Mouse (Mus musculus) limb, embryonic 14.5 days (tissue): Measurements from ENCODE around the gene Ccdc6. TPM values are rescaled to one million over a fixed set of nuclear protein-coding genes. Genes with fewer than 3 reads are reported as not detected.
A peak's percentile ranks its signal among the peaks of the same experiment; 100 is the strongest.

ENCODE experiments used
- ATAC-seq: fragments of 200-750 bp; cut with Nextera tagmentation; 2 replicates; pipeline ENCODE4 v1.8.0; 2017; ENCODE audit warnings: low read depth, moderate number of reproducible peaks, moderate TSS enrichment; ENCODE audit not compliant: low FRiP score
- DNase-seq: peaks from one replicate; pipeline ENCODE4 v3.0.0-alpha.2; 2015; ENCODE audit warnings: low spot score
- H3K27ac ChIP-seq: fragments of 300-500 bp; sonication (generic); replicated peaks from 2 replicates; pipeline ENCODE4 v1.5.1; 2014; ENCODE audit warnings: low read depth, mild to moderate bottlenecking, low read length, moderate library complexity, mixed read lengths
- H3K27me3 ChIP-seq: fragments of 300-500 bp; sonication (generic); 2 replicates; pipeline ENCODE4 v1.6.1; 2014; ENCODE audit warnings: low read length, mixed read lengths; ENCODE audit not compliant: control insufficient read depth, insufficient read depth
- H3K36me3 ChIP-seq: fragments of 300-500 bp; sonication (generic); 2 replicates; pipeline ENCODE4 v1.6.1; 2014; ENCODE audit warnings: mild to moderate bottlenecking, low read length, moderate library complexity, mixed read lengths; ENCODE audit not compliant: control insufficient read depth, insufficient read depth
- H3K4me1 ChIP-seq: fragments of 300-500 bp; sonication (generic); 2 replicates; pipeline ENCODE4 v1.6.1; 2014; ENCODE audit warnings: antibody characterized with exemption, low read length, mixed read lengths; ENCODE audit not compliant: control insufficient read depth, insufficient read depth
- H3K4me2 ChIP-seq: fragments of 300-500 bp; sonication (generic); replicated peaks from 2 replicates; pipeline ENCODE4 v1.6.1; 2014; ENCODE audit warnings: low read depth, mild to moderate bottlenecking, low read length, moderate library complexity; ENCODE audit not compliant: severe bottlenecking
- H3K4me3 ChIP-seq: fragments of 300-500 bp; sonication (generic); replicated peaks from 2 replicates; pipeline ENCODE4 v1.5.1; 2014; ENCODE audit warnings: low read length
- H3K9ac ChIP-seq: fragments of 300-500 bp; sonication (generic); 2 replicates; pipeline ENCODE4 v1.6.1; 2014; ENCODE audit warnings: mild to moderate bottlenecking, low read depth, low read length, moderate library complexity; ENCODE audit not compliant: severe bottlenecking
- H3K9me3 ChIP-seq: fragments of 300-500 bp; sonication (generic); 2 replicates; pipeline ENCODE4 v1.6.1; 2016; ENCODE audit warnings: low read length; ENCODE audit not compliant: control insufficient read depth
- POLR2A ChIP-seq: fragments of 200-500 bp; IDR thresholded peaks from 2 replicates; pipeline ENCODE4 v1.8.0; 2012; ENCODE audit warnings: inconsistent platforms, mild to moderate bottlenecking, moderate library complexity, borderline replicate concordance; ENCODE audit not compliant: insufficient read depth, insufficient read length; ENCODE audit errors: extremely low read depth
- WGBS: fragments of 180-500 bp; shearing (Covaris S2); extraction: QIAGEN DNeasy Blood & Tissue Kit; methylation state at CpG from one replicate; pipeline ENCODE4 v1.1.7; 2014; 5-methylcytosine and 5-hydroxymethylcytosine counted together
- polyA plus RNA-seq, 2 experiments: library from polyadenylated mRNA; depleted of rRNA in 1 of 2; stranded (reverse) in 1 of 2; unstranded in 1 of 2; fragments of >200 nt; fragmentation: Nextera tagmentation in 1 of 2; extraction: Ambion mirVana in 1 of 2; gene quantifications; 2 replicates each; pipeline versions ENCODE4 v1.2.1 to v1.2.3; 2012 to 2014

Ccdc6 gene
- polyA plus RNA-seq, 2 experiments = 23.1 to 29.6 TPM

GRCm38 (mm10) chr10:70095506-70096270 lies 1.2 kb upstream of the Ccdc6 start:
- Histone ChIP-seq H3K4me2 (peak overlapping the region; percentile 78), H3K9me3 (no peaks in the 10 kb centered on the region), H3K36me3 (no peaks in the 10 kb centered on the region), H3K27me3 (no peaks in the 10 kb centered on the region), H3K27ac (peak overlapping the region; percentile 72), H3K4me1 (peaks cover 25% of the 10 kb centered on the region), H3K4me3 (peak overlapping the region; percentile 97), H3K9ac (peak overlapping the region; percentile 12; the same call in 1 of the 2 replicates)
- WGBS = 8% methylated on average over 13 of the region's 13 CpGs
- no peak for DNase-seq
- no peak for ATAC-seq
- no peak for TF ChIP-seq POLR2A

GRCm38 (mm10) chr10:70097291-70097901 lies 475 bp downstream of the Ccdc6 start:
- peak overlapping the region; percentile 78 for H3K4me2 ChIP-seq
- H3K4me1 ChIP-seq = peaks cover 25% of the 10 kb centered on the region
- no peak; the same call in 1 of the 2 replicates for ATAC-seq
- H3K9ac ChIP-seq = peak overlapping the region; percentile 83
- no peak for TF ChIP-seq POLR2A
- peak overlapping the region; percentile 89 for H3K27ac ChIP-seq
- H3K27me3 ChIP-seq = no peaks in the 10 kb centered on the region
- DNase-seq = no peak
- WGBS = under 1% methylated on average over 44 of the region's 58 CpGs
- no peaks in the 10 kb centered on the region for H3K36me3 ChIP-seq
- H3K9me3 ChIP-seq = no peaks in the 10 kb centered on the region
- H3K4me3 ChIP-seq = peak overlapping the region; percentile 97

- Histone ChIP-seq H3K4me1 (peaks cover 25% of the 10 kb centered on the region), H3K4me2 (peak overlapping the region; percentile 78), H3K4me3 (peak overlapping the region; percentile 97), H3K27ac (peak overlapping the region; percentile 89), H3K27me3 (no peaks in the 10 kb centered on the region), H3K9ac (peak overlapping the region; percentile 83), H3K36me3 (0 out of 2 replicates have a peak, but pooled peaks cover under 1% of the 10 kb centered on the region), H3K9me3 (no peaks in the 10 kb centered on the region)
- 0 out of 2 replicates have a peak, but pooled peaks have one; percentile 16 for ATAC-seq
- no peak for TF ChIP-seq POLR2A
- WGBS = under 1% methylated on average over 29 of the region's 29 CpGs
- DNase-seq = peak; percentile 45
These were observed 1.1 kb downstream of the Ccdc6 start for GRCm38 (mm10) chr10:70097911-70098569.

- peak overlapping the region; percentile 89 for H3K27ac ChIP-seq
- no peaks in the 10 kb centered on the region for H3K27me3 ChIP-seq
- peak overlapping the region; percentile 78 for H3K4me2 ChIP-seq
- no peak for ATAC-seq
- H3K9ac ChIP-seq = peak overlapping the region; percentile 83
- H3K4me3 ChIP-seq = peak overlapping the region; percentile 97
- no peaks in the 10 kb centered on the region for H3K9me3 ChIP-seq
- peaks cover 24% of the 10 kb centered on the region for H3K4me1 ChIP-seq
- 6% methylated on average over 6 of the region's 6 CpGs for WGBS
- TF ChIP-seq POLR2A = no peak
- no peak for DNase-seq
- 0 out of 2 replicates have a peak, but pooled peaks cover 2% of the 10 kb centered on the region for H3K36me3 ChIP-seq
These were observed 1.7 kb downstream of the Ccdc6 start for GRCm38 (mm10) chr10:70098626-70099025.

- Histone ChIP-seq H3K27ac (peak overlapping the region; percentile 89; the same call in 1 of the 2 replicates), H3K36me3 (0 out of 2 replicates have a peak, but pooled peaks cover 2% of the 10 kb centered on the region), H3K9ac (peak overlapping the region; percentile 83), H3K4me1 (peaks cover 20% of the 10 kb centered on the region), H3K27me3 (no peaks in the 10 kb centered on the region), H3K9me3 (no peaks in the 10 kb centered on the region), H3K4me2 (peak overlapping the region; percentile 78), H3K4me3 (peak overlapping the region; percentile 97)
- 23% methylated on average over 8 of the region's 8 CpGs for WGBS
- ATAC-seq (no peak), DNase-seq (no peak)
- TF ChIP-seq POLR2A = no peak
These were observed 2.1 kb downstream of the Ccdc6 start for GRCm38 (mm10) chr10:70099052-70099451.
